In genomic region chrX:168937941-168938340, GRCm38 (mm10) we compare ENCODE assay signal across 9 mouse cellular contexts.
DNase-seq lines count a peak whose midpoint lies in the region; TF ChIP-seq lines count a peak whose summit lies in the region.
"Had no signal": no experiment of that assay in that cellular context is flagged by ENCODE, and none has a peak within 500 bp of the region (broad histone marks: within the 10 kb centered on the region; RNA-seq: fewer than 3 reads in every experiment).

No protein-coding gene starts in this region.

- no peak for TF ChIP-seq CTCF in cerebellum, adult 2 months (IDR thresholded peaks at IDR 0.05; ENCODE audit: borderline replicate concordance, insufficient read depth, low read depth, low read length)

- peak; percentile 53 to 58 for DNase-seq in cerebellum, postnatal 10 days
- DNase-seq in cerebellum, adult 2 months: no peak
- peak; percentile 15 to 37 for DNase-seq in layer of hippocampus, postnatal 10 days (ENCODE audit: low spot score in 2 of 2)
- no peak for DNase-seq in layer of hippocampus, adult 9-11 months
- DNase-seq in NIH3T3 (ENCODE audit: low read depth): peak; percentile 63
- DNase-seq in kidney, postnatal 4 days: peak; percentile 56 to 65
- peak; percentile 3 for DNase-seq in thymus, postnatal 25 days
- DNase-seq in Muller cell, postnatal 12 days (ENCODE audit: inconsistent ontology term): no peak

- H3K27ac ChIP-seq in cerebellum, adult 2 months (ENCODE audit: insufficient read depth, low read length): no peak overlapping the region
- H3K27ac ChIP-seq: neural tube, embryonic 13.5 days had no signal

- WGBS in cerebellum, adult 2 months: 42% methylated on average over 4 of the region's 4 CpGs

- no peak for TF ChIP-seq POLR2A in cerebellum, adult 2 months (IDR thresholded peaks at IDR 0.05; ENCODE audit: borderline replicate concordance, insufficient read depth, low read length)

- H3K4me3 ChIP-seq in cerebellum, adult 2 months (replicated peaks; ENCODE audit: insufficient read depth, low read depth, low read length): no peak overlapping the region
- H3K4me3 ChIP-seq: neural tube, embryonic 13.5 days had no signal

- H3K4me1 ChIP-seq in cerebellum, adult 2 months (ENCODE audit: control insufficient read depth, insufficient read depth, low read length): no peaks in the 10 kb centered on the region
- H3K4me1 ChIP-seq: neural tube, embryonic 13.5 days had no signal

- H3K27me3 ChIP-seq in cerebellum, adult 2 months (ENCODE audit: control insufficient read depth, insufficient read depth, low read length): no peaks in the 10 kb centered on the region

Comparison
In these comparisons a context has a peak if more than half of its experiments do, and no peak if none do; other contexts are left out.
1. DNase-seq: peak in cerebellum, postnatal 10 days (2 of 2), layer of hippocampus, postnatal 10 days (2 of 2), NIH3T3 (single experiment), kidney, postnatal 4 days (2 of 2) and thymus, postnatal 25 days (single experiment); none in cerebellum, adult 2 months (0 of 2), layer of hippocampus, adult 9-11 months (single experiment) and Muller cell, postnatal 12 days (single experiment).